Mouse (Mus musculus) heart, embryonic 12.5 days (tissue): Measurements from ENCODE around the gene Cntn5. TPM values are rescaled to one million over a fixed set of nuclear protein-coding genes. Genes with fewer than 3 reads are reported as not detected.

ENCODE experiments used
- ATAC-seq: fragments of 200-750 bp; cut with Nextera tagmentation; 2 replicates; pipeline ENCODE4 v1.8.0; 2017; ENCODE audit warnings: moderate TSS enrichment, moderate library complexity; ENCODE audit not compliant: insufficient number of reproducible peaks, low FRiP score
- H3K27ac ChIP-seq: fragments of 300-500 bp; sonication (generic); 2 replicates; pipeline ENCODE4 v1.5.1; 2016; ENCODE audit warnings: mild to moderate bottlenecking, moderate library complexity; ENCODE audit not compliant: poor library complexity, severe bottlenecking
- H3K27me3 ChIP-seq: fragments of 300-500 bp; sonication (generic); replicated peaks from 2 replicates; pipeline ENCODE4 v1.6.1; 2016; ENCODE audit warnings: mild to moderate bottlenecking, moderate library complexity
- H3K36me3 ChIP-seq: fragments of 300-500 bp; sonication (generic); 2 replicates; pipeline ENCODE4 v1.6.1; 2016; ENCODE audit warnings: mild to moderate bottlenecking, moderate library complexity
- H3K4me1 ChIP-seq: fragments of 300-500 bp; sonication (generic); replicated peaks from 2 replicates; pipeline ENCODE4 v1.6.1; 2016; ENCODE audit warnings: mild to moderate bottlenecking
- H3K4me2 ChIP-seq: fragments of 300-500 bp; sonication (generic); 2 replicates; pipeline ENCODE4 v1.6.1; 2016; ENCODE audit warnings: mild to moderate bottlenecking, moderate library complexity
- H3K4me3 ChIP-seq: fragments of 300-500 bp; sonication (generic); 2 replicates; pipeline ENCODE4 v1.5.1; 2016; ENCODE audit warnings: mild to moderate bottlenecking
- H3K9ac ChIP-seq: fragments of 300-500 bp; sonication (generic); 2 replicates; pipeline ENCODE4 v1.6.1; 2016; ENCODE audit warnings: mild to moderate bottlenecking, moderate library complexity
- H3K9me3 ChIP-seq: fragments of 300-500 bp; sonication (generic); replicated peaks from 2 replicates; pipeline ENCODE4 v1.6.1; 2016; ENCODE audit warnings: mild to moderate bottlenecking, moderate library complexity
- WGBS: fragments of 180-500 bp; shearing (Covaris S2); methylation state at CpG from one replicate; pipeline ENCODE4 v1.1.7; 2016; 5-methylcytosine and 5-hydroxymethylcytosine counted together
- polyA plus RNA-seq: library from polyadenylated mRNA; unstranded; fragments of >200 nt; fragmentation: Nextera tagmentation; extraction: Ambion mirVana; gene quantifications from 2 replicates; pipeline ENCODE4 v1.2.1, GENCODE M21; 2016

The Cntn5 gene
- polyA plus RNA-seq, 1 experiment from 2014 or later: not detected

- no peak for ATAC-seq
- H3K27me3 ChIP-seq: no peaks in the 10 kb centered on the region
- H3K4me3 ChIP-seq: no peak overlapping the region
- H3K4me1 ChIP-seq: no peaks in the 10 kb centered on the region
- H3K27ac ChIP-seq: no peak overlapping the region
- H3K9me3 ChIP-seq: no peaks in the 10 kb centered on the region
- no peaks in the 10 kb centered on the region for H3K36me3 ChIP-seq
- no peak overlapping the region for H3K9ac ChIP-seq
- H3K4me2 ChIP-seq: no peak overlapping the region
Measured at GRCm38 (mm10) chr9:10412075-10412474, 492.5 kb downstream of the Cntn5 start.

GRCm38 (mm10) chr9:10400099-10400498, 504.5 kb downstream of the Cntn5 start:
- H3K4me1 ChIP-seq: no peaks in the 10 kb centered on the region
- no peaks in the 10 kb centered on the region for H3K9me3 ChIP-seq
- no peak overlapping the region for H3K27ac ChIP-seq
- no peak overlapping the region for H3K9ac ChIP-seq
- WGBS: 54% methylated on average over 7 of the region's 7 CpGs
- no peaks in the 10 kb centered on the region for H3K27me3 ChIP-seq
- H3K36me3 ChIP-seq: no peaks in the 10 kb centered on the region
- H3K4me3 ChIP-seq: no peak overlapping the region
- ATAC-seq: no peak
- H3K4me2 ChIP-seq: no peak overlapping the region

- WGBS: 82% methylated on average over 2 of the region's 2 CpGs
- Histone ChIP-seq H3K27me3 (no peaks in the 10 kb centered on the region), H3K9ac (no peak overlapping the region), H3K9me3 (no peaks in the 10 kb centered on the region), H3K36me3 (no peaks in the 10 kb centered on the region), H3K27ac (no peak overlapping the region), H3K4me3 (no peak overlapping the region), H3K4me2 (no peak overlapping the region), H3K4me1 (no peaks in the 10 kb centered on the region)
- no peak for ATAC-seq
Measured at GRCm38 (mm10) chr9:10389863-10390262, 514.7 kb downstream of the Cntn5 start.

GRCm38 (mm10) chr9:10384455-10384854, 520.1 kb downstream of the Cntn5 start:
- no peak for ATAC-seq
- H3K27ac ChIP-seq: no peak overlapping the region
- H3K4me2 ChIP-seq: no peak overlapping the region

GRCm38 (mm10) chr9:10383140-10383539, 521.4 kb downstream of the Cntn5 start:
- no peak overlapping the region for H3K4me3 ChIP-seq
- H3K27ac ChIP-seq: no peak overlapping the region
- ATAC-seq: no peak
- H3K36me3 ChIP-seq: no peaks in the 10 kb centered on the region
- no peak overlapping the region for H3K4me2 ChIP-seq
- no peaks in the 10 kb centered on the region for H3K9me3 ChIP-seq
- no peak overlapping the region for H3K9ac ChIP-seq
- H3K27me3 ChIP-seq: no peaks in the 10 kb centered on the region
- H3K4me1 ChIP-seq: no peaks in the 10 kb centered on the region

More at GRCm38 (mm10) chr9:10384455-10384854, 520.1 kb downstream of the Cntn5 start:
- H3K9ac ChIP-seq: no peak overlapping the region
- no peak overlapping the region for H3K4me3 ChIP-seq
- H3K4me1 ChIP-seq: no peaks in the 10 kb centered on the region
- WGBS: 36% methylated on average over 1 of the region's 1 CpGs
- H3K27me3 ChIP-seq: no peaks in the 10 kb centered on the region
- H3K9me3 ChIP-seq: no peaks in the 10 kb centered on the region
- H3K36me3 ChIP-seq: no peaks in the 10 kb centered on the region

- Histone ChIP-seq H3K9me3 (no peaks in the 10 kb centered on the region), H3K27ac (no peak overlapping the region), H3K27me3 (no peaks in the 10 kb centered on the region), H3K4me3 (no peak overlapping the region), H3K4me2 (no peak overlapping the region), H3K9ac (no peak overlapping the region), H3K4me1 (no peaks in the 10 kb centered on the region), H3K36me3 (no peaks in the 10 kb centered on the region)
- 75% methylated on average over 4 of the region's 4 CpGs for WGBS
- no peak for ATAC-seq
Measured at GRCm38 (mm10) chr9:10381701-10382100, 522.9 kb downstream of the Cntn5 start.

- no peak for ATAC-seq
- no peaks in the 10 kb centered on the region for H3K36me3 ChIP-seq
Measured at GRCm38 (mm10) chr9:10376261-10376660, 528.3 kb downstream of the Cntn5 start.

GRCm38 (mm10) chr9:10368971-10369370, 535.6 kb downstream of the Cntn5 start:
- Histone ChIP-seq H3K4me2 (no peak overlapping the region), H3K36me3 (no peaks in the 10 kb centered on the region), H3K9ac (no peak overlapping the region), H3K27me3 (no peaks in the 10 kb centered on the region), H3K4me1 (no peaks in the 10 kb centered on the region), H3K27ac (no peak overlapping the region), H3K9me3 (no peaks in the 10 kb centered on the region), H3K4me3 (no peak overlapping the region)
- WGBS: 66% methylated on average over 5 of the region's 5 CpGs
- ATAC-seq: no peak

More at GRCm38 (mm10) chr9:10376261-10376660, 528.3 kb downstream of the Cntn5 start:
- H3K9ac ChIP-seq: no peak overlapping the region
- H3K4me1 ChIP-seq: no peaks in the 10 kb centered on the region
- H3K4me2 ChIP-seq: no peak overlapping the region
- no peaks in the 10 kb centered on the region for H3K27me3 ChIP-seq
- H3K27ac ChIP-seq: no peak overlapping the region
- H3K4me3 ChIP-seq: no peak overlapping the region
- H3K9me3 ChIP-seq: no peaks in the 10 kb centered on the region

GRCm38 (mm10) chr9:10368410-10368809, 536.2 kb downstream of the Cntn5 start:
- no peaks in the 10 kb centered on the region for H3K27me3 ChIP-seq
- no peak for ATAC-seq
- no peak overlapping the region for H3K9ac ChIP-seq
- H3K27ac ChIP-seq: no peak overlapping the region
- H3K4me1 ChIP-seq: no peaks in the 10 kb centered on the region
- H3K9me3 ChIP-seq: no peaks in the 10 kb centered on the region
- H3K36me3 ChIP-seq: no peaks in the 10 kb centered on the region
- 35% methylated on average over 1 of the region's 1 CpGs for WGBS
- no peak overlapping the region for H3K4me2 ChIP-seq
- H3K4me3 ChIP-seq: no peak overlapping the region

- WGBS: 72% methylated on average over 6 of the region's 6 CpGs
- H3K4me1 ChIP-seq: no peaks in the 10 kb centered on the region
- no peaks in the 10 kb centered on the region for H3K36me3 ChIP-seq
- H3K4me3 ChIP-seq: no peak overlapping the region
- no peaks in the 10 kb centered on the region for H3K27me3 ChIP-seq
- H3K9me3 ChIP-seq: no peaks in the 10 kb centered on the region
- H3K27ac ChIP-seq: no peak overlapping the region
- ATAC-seq: no peak
- H3K4me2 ChIP-seq: no peak overlapping the region
- no peak overlapping the region for H3K9ac ChIP-seq
Measured at GRCm38 (mm10) chr9:10366246-10366955, 538.2 kb downstream of the Cntn5 start.

- Histone ChIP-seq H3K4me3 (no peak overlapping the region), H3K4me1 (no peaks in the 10 kb centered on the region), H3K27me3 (no peaks in the 10 kb centered on the region), H3K9ac (no peak overlapping the region), H3K9me3 (no peaks in the 10 kb centered on the region), H3K27ac (no peak overlapping the region), H3K4me2 (no peak overlapping the region), H3K36me3 (no peaks in the 10 kb centered on the region)
- ATAC-seq: no peak
- WGBS: 71% methylated on average over 4 of the region's 4 CpGs
Measured at GRCm38 (mm10) chr9:10350909-10351655, 553.5 kb downstream of the Cntn5 start.
